Mouse (Mus musculus): ENCODE results near the gene Psmd11.
"Not testable (repeated sequence)": the region's sequence is repeated elsewhere in the genome, so short reads cannot be mapped to it uniquely, and the experiment has no call there.

Gene Psmd11

DNA sequence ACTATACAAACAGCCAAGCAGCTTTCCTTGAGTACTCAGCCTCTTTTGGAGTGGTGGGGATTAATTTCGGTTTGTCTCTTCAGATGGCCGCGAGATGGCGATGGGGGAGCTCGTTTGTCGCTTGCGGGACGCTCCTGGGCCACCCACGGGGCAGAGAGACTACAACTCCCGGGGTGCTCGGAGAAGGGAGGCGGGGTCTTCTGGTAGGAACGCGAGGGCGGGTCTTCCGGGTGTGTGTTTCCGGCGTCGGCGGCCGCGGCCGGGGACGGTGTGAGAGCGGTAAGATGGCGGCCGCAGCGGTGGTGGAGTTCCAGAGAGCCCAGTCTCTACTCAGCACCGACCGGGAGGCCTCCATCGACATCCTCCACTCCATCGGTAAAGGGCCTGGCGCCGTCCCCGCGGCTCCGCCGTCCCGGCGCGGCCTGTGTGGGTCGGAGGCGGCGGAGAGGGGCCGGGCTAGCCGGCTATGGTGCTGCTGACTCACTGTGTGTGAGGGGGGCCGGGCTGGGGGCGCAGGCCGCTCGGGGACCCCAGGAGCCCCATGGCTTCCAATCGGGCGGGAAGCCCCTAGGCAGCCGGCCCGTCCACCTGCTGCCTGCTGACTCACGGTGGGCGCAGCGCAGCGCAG is at the start of gene Psmd11:
Psmd11 (plus strand) TSS at position 235 of the 628 bp plus-strand sequence.
- CTCF ChIA-PET = no interaction called here

DNA sequence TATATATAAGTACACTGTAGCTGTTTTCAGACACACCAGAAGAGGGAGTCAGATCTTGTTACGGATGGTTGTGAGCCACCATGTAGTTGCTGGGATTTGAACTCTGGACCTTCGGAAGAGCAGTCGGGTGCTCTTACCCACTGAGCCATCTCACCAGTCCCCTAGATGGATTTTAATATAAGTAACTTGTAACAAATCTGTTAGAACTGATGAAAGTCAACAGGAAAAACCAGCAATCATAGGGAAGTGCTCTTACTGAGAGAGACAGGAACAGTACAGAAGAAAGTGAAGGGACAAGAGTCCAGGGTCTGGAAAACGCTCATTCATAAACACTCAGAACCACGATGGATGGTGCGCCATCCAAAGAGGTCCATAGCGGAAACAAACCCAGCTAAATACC is 49.2 kb upstream of the Psmd11 start:
- CTCF ChIA-PET = not testable (repeated sequence)

DNA sequence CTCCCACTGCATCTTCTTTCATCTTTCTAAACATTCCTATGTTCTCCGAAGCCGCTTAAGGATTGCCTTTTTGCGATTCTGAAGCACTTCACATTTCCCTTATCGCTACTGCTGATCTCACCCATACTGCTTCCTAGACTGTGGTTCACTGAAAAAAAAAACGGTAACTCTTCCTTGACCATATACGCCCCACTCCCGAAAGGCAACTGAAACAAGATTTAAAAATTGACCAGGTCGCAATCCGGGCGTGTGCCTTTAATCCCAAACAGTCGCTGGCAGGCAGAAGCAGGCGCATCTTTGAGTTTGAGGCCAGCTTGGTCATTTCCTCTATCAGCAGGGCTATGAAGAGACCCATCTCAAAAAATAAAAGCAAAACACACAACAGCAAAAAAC is 45.8 kb upstream of the Psmd11 start:
- CTCF ChIA-PET = interaction anchor here (0.7 to 0.8 kb wide), 3 partner anchors 21 to 165 kb away, joined by 3 to 13 read pairs (median 6); no protein-coding TSS in a partner anchor

DNA sequence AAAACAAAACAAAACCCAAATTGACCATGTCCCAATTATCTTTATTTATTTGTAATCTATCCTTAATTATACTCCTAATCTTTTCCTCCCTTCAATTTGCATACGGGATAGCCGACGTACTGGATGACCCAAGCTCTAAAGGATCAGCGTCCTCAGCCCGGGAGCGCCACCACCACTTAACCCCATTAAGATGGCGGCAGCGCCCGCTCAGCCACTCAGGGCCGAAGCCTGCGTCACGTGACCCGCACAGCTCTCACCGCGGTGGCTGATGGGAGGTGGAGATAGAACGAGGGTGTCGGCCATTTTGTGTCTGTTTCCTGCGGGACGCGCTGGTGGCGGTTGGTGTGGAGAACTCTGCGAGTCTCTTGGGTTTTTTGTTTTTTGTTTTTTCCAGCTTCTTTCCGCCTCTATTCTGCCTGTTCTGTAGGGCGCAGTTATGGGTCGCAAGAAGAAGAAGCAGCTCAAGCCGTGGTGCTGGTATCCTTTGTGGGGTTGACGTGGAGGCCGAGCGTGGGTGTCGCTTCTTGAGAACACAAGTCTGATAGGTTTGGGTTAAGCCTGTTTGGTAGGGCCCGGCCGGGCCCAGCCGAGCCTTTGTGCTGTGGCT is 45.3 kb upstream of the Psmd11 start, which contains the start of gene Zfp207:
Zfp207 (plus strand) TSS at position 261 of the 607 bp plus-strand sequence.
- CTCF ChIA-PET = interaction anchor here (0.7 to 0.8 kb wide), 2 partner anchors 21 to 166 kb away, joined by 3 to 13 read pairs; no protein-coding TSS in a partner anchor

- CTCF ChIA-PET = interaction anchor here (0.7 kb wide), 1 partner anchor 1431 kb away, joined by 25 read pairs; no protein-coding TSS in a partner anchor
These were observed 44.8 kb upstream of the Psmd11 start for GRCm38 (mm10) chr11:80383626-80384046.

DNA sequence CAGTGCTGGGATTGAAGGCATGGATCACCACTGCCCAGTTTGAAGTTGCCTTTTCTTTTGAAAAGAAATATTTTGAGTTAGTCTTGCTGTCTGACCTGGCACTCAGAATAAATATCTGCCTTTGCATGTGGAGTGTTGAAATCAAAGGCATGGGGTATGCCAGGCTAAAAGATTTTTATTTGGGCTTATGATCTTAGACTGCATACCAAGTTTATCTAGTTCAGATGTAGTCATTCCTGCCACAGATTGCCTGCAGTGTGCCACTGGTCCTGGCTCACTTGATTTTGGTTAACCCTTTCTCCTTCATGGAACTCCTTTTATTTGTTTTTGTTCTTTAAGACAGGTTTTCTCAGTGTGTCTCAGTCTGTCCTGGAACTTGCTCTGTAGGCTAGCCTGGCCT is 44.0 kb upstream of the Psmd11 start:
- CTCF ChIA-PET = interaction anchor here (0.6 to 0.7 kb wide), 2 partner anchors 391 to 1431 kb away, joined by 3 to 25 read pairs; no protein-coding TSS in a partner anchor

GRCm38 (mm10) chr11:80385055-80385454 is 43.4 kb upstream of the Psmd11 start:
- CTCF ChIA-PET = interaction anchor here (0.6 kb wide), 2 partner anchors 82 to 392 kb away, joined by 3 read pairs; no protein-coding TSS in a partner anchor

GRCm38 (mm10) chr11:80386790-80387189 is 41.6 kb upstream of the Psmd11 start:
- CTCF ChIA-PET = interaction anchor here (0.7 kb wide), 1 partner anchor 11 kb away, joined by 3 read pairs; no protein-coding TSS in a partner anchor

DNA sequence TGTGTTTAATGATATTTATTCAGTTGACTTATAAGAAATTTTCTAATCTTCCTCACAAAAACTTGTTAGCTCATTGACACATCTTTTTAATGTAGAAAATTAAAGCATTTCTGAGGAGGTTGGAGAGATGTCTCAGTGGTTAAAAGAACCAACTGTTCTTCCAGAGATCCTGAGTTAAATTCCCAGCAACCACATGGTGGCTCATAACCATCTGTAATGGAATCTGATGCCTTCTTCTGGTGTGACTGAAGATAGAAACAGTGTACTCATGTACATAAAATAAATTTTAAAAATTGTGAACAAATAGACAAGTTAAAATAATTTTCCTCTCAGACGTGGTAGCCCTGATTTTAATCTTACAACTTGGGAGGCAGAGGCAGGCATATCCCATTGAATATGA is 38.5 kb upstream of the Psmd11 start:
- CTCF ChIA-PET = interaction anchor here (0.6 kb wide), 1 partner anchor 229 kb away, joined by 5 read pairs; no protein-coding TSS in a partner anchor

DNA sequence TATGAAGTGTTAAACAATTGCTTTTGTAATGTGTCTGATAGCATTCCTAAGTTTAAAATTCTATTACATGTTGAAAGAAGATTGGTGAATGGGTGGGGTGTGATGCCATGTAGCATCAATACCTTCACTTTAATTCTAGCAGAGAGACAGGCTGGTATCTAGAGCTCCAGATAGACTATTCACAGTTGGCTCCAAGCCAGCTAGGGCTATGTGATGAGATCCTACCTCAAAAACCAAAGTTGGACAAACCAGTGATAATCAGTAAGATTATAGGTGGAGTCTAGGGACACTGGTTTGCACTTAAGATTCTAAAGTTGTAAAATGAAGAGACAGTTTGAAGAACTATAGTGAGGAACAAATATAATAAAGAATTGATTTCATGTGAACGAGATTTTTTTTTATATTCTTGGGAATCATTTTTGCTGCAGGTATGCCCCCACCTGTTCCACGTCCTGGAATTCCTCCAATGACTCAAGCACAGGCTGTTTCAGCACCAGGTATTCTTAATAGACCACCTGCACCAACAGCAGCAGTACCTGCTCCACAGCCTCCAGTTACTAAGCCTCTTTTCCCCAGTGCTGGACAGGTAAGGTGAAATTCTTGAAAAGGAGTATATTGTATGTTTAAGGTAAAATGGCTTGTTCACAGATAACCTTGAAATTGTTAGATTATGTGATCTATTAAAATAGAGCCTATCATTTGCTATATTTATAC is 36.9 kb upstream of the Psmd11 start:
- CTCF ChIA-PET = no interaction called here

DNA sequence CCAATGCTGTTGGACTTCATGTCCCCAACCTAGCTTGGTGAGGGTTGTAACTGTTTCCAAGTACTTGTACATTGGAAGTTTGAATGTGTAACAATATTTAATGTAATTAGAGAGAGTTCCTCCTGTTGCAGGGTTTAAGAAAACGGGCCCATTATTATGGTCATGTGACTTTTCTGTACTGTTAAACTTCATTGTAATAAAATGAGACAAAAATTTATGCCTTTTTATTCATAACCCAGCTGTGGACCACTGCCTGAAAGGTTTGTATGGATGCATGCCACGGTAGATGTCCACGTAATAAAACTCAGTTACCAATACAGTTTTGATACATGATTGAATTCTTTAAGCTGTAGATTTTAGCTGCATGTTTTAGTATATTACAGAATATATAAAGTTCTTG is 32.5 kb upstream of the Psmd11 start:
- CTCF ChIA-PET = no interaction called here

- CTCF ChIA-PET = no interaction called here
These were observed 31.8 kb upstream of the Psmd11 start for GRCm38 (mm10) chr11:80396617-80397016.

- CTCF ChIA-PET = not testable (repeated sequence)
These were observed 20.5 kb upstream of the Psmd11 start for GRCm38 (mm10) chr11:80407878-80408277.

GRCm38 (mm10) chr11:80410377-80410776 is 18.0 kb upstream of the Psmd11 start:
- CTCF ChIA-PET = interaction anchor here (0.7 kb wide), 1 partner anchor 675 kb away, joined by 4 read pairs; no protein-coding TSS in a partner anchor

DNA sequence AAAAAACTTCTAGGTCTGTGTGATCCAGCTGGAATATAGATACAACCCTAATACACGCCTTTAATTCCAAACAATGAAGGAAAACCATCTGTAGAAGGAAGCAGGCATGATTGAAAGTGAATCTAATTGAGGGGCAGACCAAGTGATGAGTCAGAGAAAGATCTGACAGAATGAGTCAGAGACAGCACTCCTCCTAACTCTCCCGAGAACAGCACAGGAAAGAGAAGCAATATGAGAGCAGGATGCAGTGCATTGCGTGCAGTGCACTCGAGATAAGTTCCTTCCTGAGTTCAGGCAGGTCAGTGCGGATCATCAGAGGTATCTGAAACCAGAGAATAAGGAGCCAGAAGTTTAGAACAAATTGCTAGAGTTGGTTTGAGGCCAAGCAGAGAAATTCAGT is 11.3 kb upstream of the Psmd11 start:
- CTCF ChIA-PET = no interaction called here

- CTCF ChIA-PET = no interaction called here
These were observed 8.7 kb upstream of the Psmd11 start for GRCm38 (mm10) chr11:80419743-80420142.

GRCm38 (mm10) chr11:80420202-80420984 is 8.0 kb upstream of the Psmd11 start:
- CTCF ChIA-PET = no interaction called here

DNA sequence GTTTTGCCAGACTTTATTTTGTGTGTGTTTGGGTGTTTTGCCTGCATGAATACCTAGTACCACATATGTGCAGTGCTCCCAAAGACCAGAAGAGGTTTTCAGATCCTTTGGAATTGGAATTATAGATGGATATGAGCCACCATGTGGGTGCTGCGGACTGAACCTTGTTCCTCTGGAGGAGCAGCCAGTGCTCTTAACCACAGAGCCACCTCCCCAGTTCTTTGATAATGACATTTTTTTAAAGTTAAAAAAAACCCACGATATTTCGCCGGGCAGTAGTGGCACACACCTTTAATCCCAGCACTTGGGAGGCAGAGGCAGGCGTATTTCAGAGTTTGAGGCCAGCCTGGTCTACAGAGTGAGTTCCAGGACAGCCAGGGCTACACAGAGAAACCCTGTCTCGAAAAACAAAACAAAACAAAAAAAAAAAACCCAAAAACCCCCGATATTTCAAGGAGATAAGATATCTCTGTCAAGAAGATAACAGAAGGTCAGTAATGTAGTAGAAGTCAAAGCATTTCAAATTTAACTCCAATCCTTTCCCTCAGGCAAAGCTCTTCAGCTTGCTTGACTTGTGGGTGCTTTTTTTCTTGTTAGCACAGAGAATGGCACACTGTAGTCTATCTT is 6.9 kb upstream of the Psmd11 start:
- CTCF ChIA-PET = no interaction called here

DNA sequence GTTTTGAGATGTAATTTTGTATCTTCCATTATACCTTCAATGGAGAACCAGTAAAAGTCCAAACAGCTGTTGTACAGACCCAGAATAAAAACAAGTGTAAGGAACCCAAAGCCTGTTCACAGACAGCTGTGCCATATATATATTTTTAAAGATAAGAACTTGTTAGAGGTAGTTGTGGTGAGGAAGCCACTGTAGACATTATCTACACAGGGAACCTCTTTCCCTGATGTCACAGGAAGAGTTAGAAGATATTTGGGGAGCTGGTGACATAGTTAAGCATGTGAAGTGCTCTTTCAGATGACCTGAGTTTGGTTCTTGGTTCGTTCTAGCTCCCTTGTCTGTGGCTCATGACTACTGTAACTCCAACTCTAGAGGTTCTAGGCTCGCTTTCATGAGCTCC is 3.7 kb upstream of the Psmd11 start:
- CTCF ChIA-PET = no interaction called here

DNA sequence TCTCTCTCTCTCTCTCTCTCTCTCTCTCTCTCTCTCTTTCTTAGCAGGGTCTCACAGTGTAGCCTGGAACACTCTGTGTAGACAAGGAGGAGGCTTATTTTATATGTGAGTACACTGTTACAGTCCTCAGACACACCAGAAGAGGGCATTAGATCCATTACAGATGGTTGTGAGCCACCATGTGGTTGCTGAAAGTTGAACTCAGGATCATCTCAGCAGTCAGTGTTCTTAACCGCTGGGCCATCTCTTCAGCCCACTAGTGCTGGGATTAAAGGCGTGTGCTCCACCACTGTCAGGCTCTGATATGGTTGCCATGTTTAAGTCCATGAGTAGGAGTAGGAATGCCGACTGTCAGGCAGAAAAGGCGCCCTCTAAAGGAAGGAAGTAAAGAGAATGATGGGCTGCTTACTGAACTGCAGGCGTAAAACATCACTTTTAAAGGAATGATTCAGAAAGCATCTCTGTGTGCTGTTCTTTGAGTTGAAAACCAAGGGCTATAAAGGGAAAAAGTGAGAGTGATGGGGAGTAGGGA is 3.1 kb upstream of the Psmd11 start:
- CTCF ChIA-PET = no interaction called here
